Mouse (Mus musculus) intestine, embryonic 15.5 days (tissue): ENCODE measurements at regions not wholly inside any gene's neighbourhood (a gene's known extent, or its start where the extent isn't known, plus 50 kb on each side); places are given as distances from the start of the nearest gene placed in this dataset.

Experiments used
- ATAC-seq: fragments of 200-750 bp; cut with Nextera tagmentation; 2 replicates; pipeline ENCODE4 v1.8.0; 2017; ENCODE audit warnings: moderate TSS enrichment, moderate library complexity
- H3K27ac ChIP-seq: fragments of 300-500 bp; sonication (generic); 2 replicates; pipeline ENCODE4 v1.5.1; 2015; ENCODE audit warnings: mild to moderate bottlenecking, inconsistent platforms
- H3K27me3 ChIP-seq: fragments of 300-500 bp; sonication (generic); replicated peaks from 2 replicates; pipeline ENCODE4 v1.6.1; 2015; ENCODE audit warnings: inconsistent platforms
- H3K36me3 ChIP-seq: fragments of 300-500 bp; sonication (generic); 2 replicates; pipeline ENCODE4 v1.6.1; 2015; ENCODE audit warnings: inconsistent platforms
- H3K4me1 ChIP-seq: fragments of 300-500 bp; sonication (generic); replicated peaks from 2 replicates; pipeline ENCODE4 v1.6.1; 2015; ENCODE audit warnings: inconsistent platforms
- H3K4me2 ChIP-seq: fragments of 300-500 bp; sonication (generic); replicated peaks from 2 replicates; pipeline ENCODE4 v1.6.1; 2015; ENCODE audit warnings: mild to moderate bottlenecking, inconsistent platforms
- H3K4me3 ChIP-seq: fragments of 300-500 bp; sonication (generic); replicated peaks from 2 replicates; pipeline ENCODE4 v1.5.1; 2015; ENCODE audit warnings: inconsistent platforms
- H3K9ac ChIP-seq: fragments of 300-500 bp; sonication (generic); 2 replicates; pipeline ENCODE4 v1.6.1; 2015; ENCODE audit warnings: inconsistent platforms
- H3K9me3 ChIP-seq: fragments of 300-500 bp; sonication (generic); 2 replicates; pipeline ENCODE4 v1.6.1; 2016; ENCODE audit warnings: inconsistent platforms
- WGBS: fragments of 180-500 bp; shearing (Covaris S2); methylation state at CpG from one replicate; pipeline ENCODE4 v1.1.7; 2015; 5-methylcytosine and 5-hydroxymethylcytosine counted together

DNA sequence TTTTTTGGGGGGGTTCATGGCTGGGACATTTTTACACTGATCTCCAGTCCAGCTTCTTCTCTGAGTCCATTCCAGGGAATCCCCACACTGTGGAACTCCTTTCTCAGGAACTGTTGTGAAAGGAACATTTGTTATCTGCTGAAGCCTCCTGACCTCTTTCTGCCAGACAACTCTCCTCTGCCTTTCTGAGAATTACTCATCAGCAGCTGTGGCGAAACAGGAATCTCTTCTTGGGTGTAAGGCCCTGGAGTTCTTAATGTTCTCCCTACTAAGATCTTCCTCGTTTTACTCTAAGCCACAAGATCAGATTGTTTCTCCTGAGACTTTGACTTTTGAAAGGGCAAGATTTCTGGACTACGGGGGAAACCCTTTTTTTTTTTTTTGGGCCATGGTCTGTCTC lies 698.7 kb downstream of the Slc4a3 start:
- H3K4me1 ChIP-seq = no peaks in the 10 kb centered on the region; the same call in 1 of the 2 replicates
- ATAC-seq = no peak
- WGBS = 63% methylated on average over 3 of the region's 3 CpGs
- H3K27ac ChIP-seq = no peak overlapping the region
- H3K4me3 ChIP-seq = no peak overlapping the region
- no peaks in the 10 kb centered on the region for H3K36me3 ChIP-seq
- H3K9ac ChIP-seq = no peak overlapping the region
- no peaks in the 10 kb centered on the region for H3K27me3 ChIP-seq
- H3K4me2 ChIP-seq = no peak overlapping the region
- no peaks in the 10 kb centered on the region for H3K9me3 ChIP-seq

DNA sequence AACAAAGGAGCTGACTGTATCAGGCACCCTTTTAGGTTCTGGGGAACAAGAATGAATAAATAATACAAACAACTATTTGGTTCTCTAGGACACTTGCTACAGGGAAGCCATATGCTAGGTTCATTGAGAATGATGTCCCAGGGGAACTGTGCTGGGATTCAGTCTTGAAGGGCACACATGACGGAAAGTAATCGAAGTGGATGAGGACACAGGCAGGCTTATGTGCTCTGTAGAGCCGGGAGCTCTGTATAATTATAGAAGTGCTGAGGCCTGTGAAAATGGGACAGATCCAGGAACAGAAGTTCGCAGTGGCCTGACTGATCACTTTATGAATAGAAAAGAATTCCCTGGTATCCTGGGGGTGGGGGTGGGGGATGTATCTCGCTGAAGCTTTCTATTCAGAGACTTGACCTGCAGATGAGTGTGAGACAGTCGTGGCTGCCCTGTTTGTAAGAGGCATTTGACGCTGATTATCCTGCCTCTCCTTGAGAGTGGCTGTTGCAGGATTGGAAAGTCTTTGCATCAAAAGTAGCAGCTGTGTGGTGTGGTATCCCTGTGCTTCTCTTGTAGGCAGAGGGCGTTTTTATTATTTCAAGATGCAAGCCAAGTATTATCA lies 700.2 kb downstream of the Slc4a3 start:
- Histone ChIP-seq H3K9me3 (no peaks in the 10 kb centered on the region), H3K4me2 (no peak overlapping the region), H3K9ac (no peak overlapping the region), H3K4me1 (no peaks in the 10 kb centered on the region; the same call in 1 of the 2 replicates), H3K27me3 (no peaks in the 10 kb centered on the region), H3K36me3 (no peaks in the 10 kb centered on the region), H3K27ac (no peak overlapping the region), H3K4me3 (no peak overlapping the region)
- 48% methylated on average over 8 of the region's 8 CpGs for WGBS
- no peak for ATAC-seq

DNA sequence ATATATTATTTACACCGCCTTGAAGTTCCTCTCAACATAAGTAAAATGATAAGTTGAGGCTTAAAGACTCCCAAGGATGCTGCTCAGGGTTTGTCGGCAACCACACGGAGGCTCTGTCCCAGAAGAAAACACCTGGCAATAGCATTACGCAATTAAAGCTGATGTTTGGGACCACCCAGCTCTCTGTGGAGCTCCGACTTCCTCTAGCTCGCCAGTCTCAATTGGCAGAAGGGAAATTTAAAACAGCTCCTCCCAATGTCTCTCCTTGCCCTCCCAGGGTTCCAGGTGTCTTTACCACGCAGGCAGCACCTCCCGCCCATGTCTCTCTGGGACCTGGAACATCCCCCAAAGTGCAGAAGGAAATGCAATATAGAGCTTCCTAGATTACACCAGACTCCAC lies 701.1 kb downstream of the Slc4a3 start:
- WGBS = 43% methylated on average over 8 of the region's 8 CpGs
- Histone ChIP-seq H3K4me1 (no peaks in the 10 kb centered on the region; the same call in 1 of the 2 replicates), H3K27me3 (no peaks in the 10 kb centered on the region), H3K4me2 (no peak overlapping the region), H3K27ac (no peak overlapping the region), H3K9ac (no peak overlapping the region), H3K36me3 (no peaks in the 10 kb centered on the region), H3K9me3 (no peaks in the 10 kb centered on the region), H3K4me3 (no peak overlapping the region)
- ATAC-seq = no peak

DNA sequence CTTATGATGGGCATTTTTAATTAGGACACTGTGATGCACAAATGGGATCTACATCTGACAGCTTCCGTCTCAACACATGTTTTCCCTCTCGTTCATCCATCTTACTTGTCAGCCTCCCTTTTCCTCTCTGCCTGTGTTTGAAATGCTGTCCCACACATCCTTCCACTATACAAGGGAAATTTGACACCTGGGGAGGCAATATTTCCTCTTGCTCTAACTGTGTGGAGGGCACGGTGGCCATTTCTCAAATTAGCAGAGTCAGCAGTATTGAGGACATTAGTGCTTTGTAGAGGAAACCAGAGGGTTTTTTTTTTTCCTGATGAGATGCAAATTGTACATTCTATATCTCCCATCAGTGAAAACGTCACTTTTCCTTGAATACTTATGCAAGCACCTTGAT lies 712.2 kb downstream of the Slc4a3 start:
- WGBS = 60% methylated on average over 4 of the region's 4 CpGs
- no peaks in the 10 kb centered on the region for H3K4me1 ChIP-seq
- no peak overlapping the region for H3K4me2 ChIP-seq
- H3K9ac ChIP-seq = no peak overlapping the region
- no peak overlapping the region for H3K27ac ChIP-seq
- no peaks in the 10 kb centered on the region for H3K9me3 ChIP-seq
- no peaks in the 10 kb centered on the region for H3K27me3 ChIP-seq
- no peak for ATAC-seq
- no peaks in the 10 kb centered on the region for H3K36me3 ChIP-seq
- H3K4me3 ChIP-seq = no peak overlapping the region

DNA sequence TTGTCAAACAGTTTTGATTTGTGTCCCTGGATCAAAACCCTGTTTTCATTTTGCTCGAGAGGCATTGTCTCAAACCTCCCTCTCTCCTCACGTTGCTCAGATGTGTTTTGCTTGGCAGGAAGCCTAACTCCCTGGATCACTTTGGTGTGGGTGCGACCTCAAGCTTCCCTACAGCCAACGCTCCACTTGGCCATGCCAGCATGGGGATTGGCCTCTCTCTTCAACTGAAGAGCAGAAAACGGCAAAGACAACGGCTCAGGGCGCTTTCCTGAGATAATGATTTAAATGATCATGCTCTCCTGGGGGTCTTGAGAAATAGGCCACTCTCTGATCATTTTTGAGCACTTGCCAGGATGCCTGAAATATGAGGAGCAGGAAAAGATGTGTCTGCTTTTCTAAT lies 730.1 kb downstream of the Slc4a3 start:
- H3K27me3 ChIP-seq = no peaks in the 10 kb centered on the region
- H3K36me3 ChIP-seq = no peaks in the 10 kb centered on the region
- no peak overlapping the region for H3K27ac ChIP-seq
- ATAC-seq = no peak
- no peaks in the 10 kb centered on the region for H3K4me1 ChIP-seq
- no peak overlapping the region for H3K4me3 ChIP-seq
- 40% methylated on average over 7 of the region's 7 CpGs for WGBS
- H3K9ac ChIP-seq = no peak overlapping the region
- no peaks in the 10 kb centered on the region for H3K9me3 ChIP-seq
- H3K4me2 ChIP-seq = no peak overlapping the region

DNA sequence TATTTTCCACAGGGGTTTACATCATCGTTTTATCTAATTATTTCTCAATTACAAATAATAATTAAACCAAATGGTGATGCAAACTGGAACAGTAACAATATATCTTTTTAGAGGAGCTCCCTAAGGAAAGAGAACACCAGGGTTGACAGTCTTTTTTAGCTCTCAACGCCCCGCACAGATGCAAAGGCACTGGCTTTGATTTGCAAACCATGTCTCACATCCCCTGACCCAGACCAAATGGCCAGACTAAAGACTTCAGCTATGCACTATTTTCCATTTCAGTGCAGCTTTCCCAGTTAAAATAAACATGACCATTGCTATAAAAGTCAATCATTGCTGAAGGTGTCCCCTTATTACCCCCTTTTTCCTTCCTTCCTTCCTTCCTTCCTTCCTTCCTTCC lies 730.6 kb downstream of the Slc4a3 start:
- Histone ChIP-seq H3K27me3 (no peaks in the 10 kb centered on the region), H3K4me3 (no peak overlapping the region), H3K36me3 (no peaks in the 10 kb centered on the region), H3K27ac (no peak overlapping the region), H3K4me2 (no peak overlapping the region), H3K4me1 (no peaks in the 10 kb centered on the region), H3K9me3 (no peaks in the 10 kb centered on the region), H3K9ac (no peak overlapping the region)
- WGBS = 57% methylated on average over 3 of the region's 3 CpGs
- ATAC-seq = no peak

DNA sequence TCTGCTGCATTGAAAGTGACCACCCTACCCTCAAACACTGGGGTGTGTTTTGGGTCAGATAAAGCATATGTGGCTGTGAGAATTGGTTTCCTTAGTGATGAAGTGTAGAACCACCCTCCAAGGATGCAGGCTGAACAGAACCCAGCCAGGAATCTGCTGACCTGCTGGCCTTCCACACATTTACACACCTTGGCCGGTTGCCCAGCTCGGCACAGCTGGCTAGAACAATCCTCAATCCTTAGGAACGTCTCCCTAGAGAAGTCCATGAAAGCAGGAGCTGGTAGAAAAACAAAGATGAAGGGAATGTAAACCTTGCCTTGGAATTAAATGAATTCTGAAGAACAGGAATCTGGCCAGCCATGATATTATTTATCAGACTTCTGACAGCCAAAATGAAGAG lies 737.3 kb downstream of the Slc4a3 start:
- ATAC-seq = 0 out of 2 replicates have a peak, but pooled peaks have one; percentile 43

DNA sequence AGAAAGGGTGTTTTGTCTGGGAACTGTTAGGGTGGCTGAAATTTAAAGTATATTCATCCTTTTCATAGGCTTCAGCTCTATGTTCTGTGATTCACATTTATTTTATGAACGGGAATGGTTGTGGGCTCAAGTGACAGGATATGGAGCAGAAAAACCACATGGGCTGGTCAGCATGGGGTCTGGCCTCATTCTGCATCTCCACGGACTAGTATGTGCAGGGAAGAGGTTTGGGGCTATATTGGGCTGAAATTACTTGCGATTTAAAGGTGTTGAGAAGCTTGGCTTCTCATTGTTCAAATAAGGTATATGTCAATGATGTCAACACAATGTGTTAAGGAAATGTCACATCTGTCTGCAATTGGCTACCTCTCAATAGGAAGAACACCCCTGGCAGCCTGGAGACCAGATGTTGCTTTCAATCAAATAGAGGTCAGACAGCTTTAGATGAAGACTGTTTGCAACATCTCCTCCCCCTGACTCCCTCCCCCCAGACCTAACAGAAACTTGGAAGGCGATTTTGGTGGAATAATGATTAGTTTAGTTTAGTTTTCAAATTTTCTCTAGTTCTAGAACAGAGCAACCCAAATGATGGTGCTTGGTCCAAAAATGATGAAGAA lies 777.0 kb downstream of the Slc4a3 start:
- H3K36me3 ChIP-seq = no peaks in the 10 kb centered on the region
- H3K9me3 ChIP-seq = no peaks in the 10 kb centered on the region
- 79% methylated on average over 4 of the region's 4 CpGs for WGBS
- no peak overlapping the region for H3K9ac ChIP-seq
- H3K4me1 ChIP-seq = no peaks in the 10 kb centered on the region
- H3K4me2 ChIP-seq = no peak overlapping the region
- ATAC-seq = no peak
- H3K27me3 ChIP-seq = no peaks in the 10 kb centered on the region
- H3K4me3 ChIP-seq = no peak overlapping the region
- no peak overlapping the region for H3K27ac ChIP-seq

More for the DNA sequence above, 737.3 kb downstream of the Slc4a3 start:
- 19% methylated on average over 3 of the region's 3 CpGs for WGBS
- no peaks in the 10 kb centered on the region for H3K9me3 ChIP-seq
- no peak overlapping the region for H3K4me2 ChIP-seq
- H3K4me1 ChIP-seq = peaks cover 7% of the 10 kb centered on the region; the same call in 1 of the 2 replicates
- no peaks in the 10 kb centered on the region for H3K36me3 ChIP-seq
- H3K4me3 ChIP-seq = no peak overlapping the region
- no peak overlapping the region for H3K9ac ChIP-seq
- no peaks in the 10 kb centered on the region for H3K27me3 ChIP-seq
- no peak overlapping the region for H3K27ac ChIP-seq

DNA sequence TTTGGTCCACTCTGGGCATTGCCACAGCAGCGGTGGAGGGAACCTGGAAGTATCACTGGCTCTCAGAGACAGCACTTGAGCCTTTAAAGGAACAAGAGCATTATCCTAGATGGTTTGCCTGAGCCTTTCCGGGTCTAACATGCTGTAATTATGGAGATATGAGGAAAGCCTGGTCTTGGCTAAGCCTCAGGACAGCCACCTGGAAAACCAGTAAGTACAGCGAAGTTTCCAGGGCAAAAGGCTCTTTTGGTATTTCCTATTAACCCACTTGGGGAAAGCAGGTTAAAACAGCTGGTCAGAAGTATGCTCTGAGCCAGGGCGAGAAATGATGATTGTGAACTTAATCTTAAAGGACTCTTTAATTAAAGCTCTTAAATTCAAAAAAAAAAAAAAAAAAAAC lies 777.5 kb downstream of the Slc4a3 start:
- no peak for ATAC-seq
- no peaks in the 10 kb centered on the region for H3K9me3 ChIP-seq
- H3K36me3 ChIP-seq = no peaks in the 10 kb centered on the region
- H3K4me2 ChIP-seq = no peak overlapping the region
- 81% methylated on average over 4 of the region's 4 CpGs for WGBS
- no peak overlapping the region for H3K9ac ChIP-seq
- no peaks in the 10 kb centered on the region for H3K4me1 ChIP-seq
- H3K4me3 ChIP-seq = no peak overlapping the region
- H3K27me3 ChIP-seq = no peaks in the 10 kb centered on the region
- no peak overlapping the region for H3K27ac ChIP-seq

DNA sequence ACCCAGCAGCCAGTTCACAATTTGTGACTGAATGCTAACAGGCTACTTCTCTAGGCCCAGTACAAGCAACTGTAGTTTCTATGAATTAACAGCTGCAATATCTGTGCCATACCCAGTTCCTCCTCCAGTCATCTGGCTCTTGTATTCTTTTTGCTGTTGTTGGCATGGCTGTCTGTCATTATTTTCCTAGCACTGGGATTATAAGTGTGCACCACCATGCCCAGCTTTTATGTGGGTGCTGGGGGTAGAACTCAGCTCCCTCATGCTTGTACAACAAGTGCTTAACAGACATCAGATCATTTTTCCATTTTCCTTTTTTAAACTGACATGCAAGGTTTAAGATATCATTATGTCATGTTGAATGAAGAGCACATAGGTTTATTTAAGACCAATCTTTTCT lies 789.9 kb downstream of the Slc4a3 start:
- H3K36me3 ChIP-seq = no peaks in the 10 kb centered on the region
- H3K4me3 ChIP-seq = no peak overlapping the region
- no peak overlapping the region for H3K27ac ChIP-seq
- H3K4me1 ChIP-seq = no peaks in the 10 kb centered on the region
- no peak overlapping the region for H3K9ac ChIP-seq
- ATAC-seq = no peak
- no peaks in the 10 kb centered on the region for H3K27me3 ChIP-seq
- H3K9me3 ChIP-seq = no peaks in the 10 kb centered on the region
- H3K4me2 ChIP-seq = no peak overlapping the region

DNA sequence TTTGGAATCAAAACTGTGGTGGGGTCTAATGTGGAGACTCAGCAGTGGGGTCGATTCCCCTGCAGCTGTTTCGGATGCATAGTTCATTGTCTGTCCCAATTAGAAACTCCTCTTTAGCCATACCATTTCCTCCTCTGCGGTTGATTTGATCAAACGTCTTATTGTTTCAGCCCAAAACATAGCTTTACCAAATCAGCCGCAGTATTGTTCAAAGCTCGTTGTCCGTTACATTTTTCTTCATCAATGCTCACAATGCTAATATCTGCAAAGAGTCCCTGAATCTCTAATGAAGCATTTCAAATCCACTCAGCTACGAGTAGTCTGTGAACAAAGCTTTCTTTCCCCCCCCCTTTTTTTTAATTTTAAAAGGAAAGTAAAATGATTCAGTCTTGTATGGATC lies 816.0 kb downstream of the Slc4a3 start:
- Histone ChIP-seq H3K27me3 (no peaks in the 10 kb centered on the region), H3K27ac (no peak overlapping the region), H3K4me3 (no peak overlapping the region), H3K9me3 (no peaks in the 10 kb centered on the region), H3K4me2 (no peak overlapping the region), H3K36me3 (no peaks in the 10 kb centered on the region), H3K4me1 (no peaks in the 10 kb centered on the region), H3K9ac (no peak overlapping the region)
- WGBS = 84% methylated on average over 8 of the region's 8 CpGs
- ATAC-seq = no peak

DNA sequence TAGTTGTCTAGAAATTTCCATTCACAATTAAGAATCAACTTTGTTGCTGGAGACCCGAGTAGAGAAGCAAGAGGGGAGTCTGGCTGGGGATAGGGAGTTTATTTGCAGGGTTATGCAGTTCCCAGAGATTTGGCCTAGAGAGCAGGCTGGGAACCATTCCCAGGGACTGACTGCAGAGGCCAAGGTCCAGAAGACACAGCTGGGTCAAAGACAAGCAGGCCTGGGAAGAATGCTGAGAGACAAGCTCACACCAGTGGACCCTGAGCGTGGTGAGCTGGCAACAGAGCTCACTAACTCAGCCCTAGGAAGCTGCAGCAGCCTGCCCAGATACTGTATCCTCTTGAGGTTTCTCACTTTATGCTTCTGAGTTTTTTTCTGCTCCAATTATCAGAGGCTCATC lies 827.9 kb downstream of the Slc4a3 start:
- Histone ChIP-seq H3K4me3 (no peak overlapping the region), H3K4me2 (no peak overlapping the region), H3K27me3 (no peaks in the 10 kb centered on the region), H3K9ac (no peak overlapping the region), H3K27ac (no peak overlapping the region), H3K9me3 (no peaks in the 10 kb centered on the region), H3K36me3 (no peaks in the 10 kb centered on the region), H3K4me1 (no peaks in the 10 kb centered on the region)
- ATAC-seq = no peak
- 59% methylated on average over 2 of the region's 2 CpGs for WGBS

DNA sequence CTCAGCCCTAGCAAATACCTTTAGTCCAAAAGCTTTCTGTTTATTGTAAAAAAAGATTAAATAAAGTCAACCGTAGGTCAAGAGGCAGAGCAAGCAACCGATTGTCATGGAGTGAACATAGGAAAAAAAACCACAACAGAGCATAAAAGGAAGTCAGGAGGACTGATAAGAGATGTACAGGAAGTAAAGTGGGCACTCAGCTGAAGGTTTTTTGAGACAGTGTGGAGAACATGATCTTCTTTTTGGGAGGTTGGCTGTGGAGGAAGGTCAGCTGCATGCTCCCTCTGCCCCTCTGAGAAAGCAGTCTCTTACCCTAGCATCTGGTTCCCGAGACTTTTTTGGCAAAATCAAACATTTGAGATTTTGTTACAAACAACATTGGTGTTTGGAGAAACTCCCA lies 832.1 kb downstream of the Slc4a3 start:
- Histone ChIP-seq H3K4me1 (no peaks in the 10 kb centered on the region), H3K4me3 (no peak overlapping the region), H3K27ac (no peak overlapping the region), H3K27me3 (no peaks in the 10 kb centered on the region), H3K4me2 (no peak overlapping the region), H3K36me3 (no peaks in the 10 kb centered on the region), H3K9ac (no peak overlapping the region), H3K9me3 (no peaks in the 10 kb centered on the region)
- 64% methylated on average over 3 of the region's 3 CpGs for WGBS
- no peak for ATAC-seq
